Mouse (Mus musculus) splenic B cell, adult 2 months (primary cell): ENCODE measurements around the gene Ccr4.
A peak's percentile ranks its signal among the peaks of the same experiment; 100 is the strongest.

Source experiments
- DNase-seq: peaks from one replicate; pipeline ENCODE4 v3.0.0-alpha.2; 2011; ENCODE audit warnings: low read depth, low spot score
- H3K27me3 ChIP-seq: 2 replicates; pipeline ENCODE4 v1.6.1; 2012; ENCODE audit warnings: mild to moderate bottlenecking, low read length, moderate library complexity, mixed read lengths; ENCODE audit not compliant: control insufficient read depth, poor library complexity, insufficient read depth, severe bottlenecking
- H3K36me3 ChIP-seq: 2 replicates; pipeline ENCODE4 v1.6.1; 2012; ENCODE audit warnings: mild to moderate bottlenecking, low read length, moderate library complexity, mixed read lengths; ENCODE audit not compliant: control insufficient read depth, poor library complexity, insufficient read depth, severe bottlenecking

Gene Ccr4

GRCm38 (mm10) chr9:114507421-114507820, 2.7 kb upstream of the Ccr4 start:
- no peak for DNase-seq
- Histone ChIP-seq H3K36me3 (no peaks in the 10 kb centered on the region), H3K27me3 (no peaks in the 10 kb centered on the region)

GRCm38 (mm10) chr9:114506564-114506963, 1.8 kb upstream of the Ccr4 start:
- H3K36me3 ChIP-seq: no peaks in the 10 kb centered on the region
- no peak for DNase-seq
- H3K27me3 ChIP-seq: no peaks in the 10 kb centered on the region

DNA sequence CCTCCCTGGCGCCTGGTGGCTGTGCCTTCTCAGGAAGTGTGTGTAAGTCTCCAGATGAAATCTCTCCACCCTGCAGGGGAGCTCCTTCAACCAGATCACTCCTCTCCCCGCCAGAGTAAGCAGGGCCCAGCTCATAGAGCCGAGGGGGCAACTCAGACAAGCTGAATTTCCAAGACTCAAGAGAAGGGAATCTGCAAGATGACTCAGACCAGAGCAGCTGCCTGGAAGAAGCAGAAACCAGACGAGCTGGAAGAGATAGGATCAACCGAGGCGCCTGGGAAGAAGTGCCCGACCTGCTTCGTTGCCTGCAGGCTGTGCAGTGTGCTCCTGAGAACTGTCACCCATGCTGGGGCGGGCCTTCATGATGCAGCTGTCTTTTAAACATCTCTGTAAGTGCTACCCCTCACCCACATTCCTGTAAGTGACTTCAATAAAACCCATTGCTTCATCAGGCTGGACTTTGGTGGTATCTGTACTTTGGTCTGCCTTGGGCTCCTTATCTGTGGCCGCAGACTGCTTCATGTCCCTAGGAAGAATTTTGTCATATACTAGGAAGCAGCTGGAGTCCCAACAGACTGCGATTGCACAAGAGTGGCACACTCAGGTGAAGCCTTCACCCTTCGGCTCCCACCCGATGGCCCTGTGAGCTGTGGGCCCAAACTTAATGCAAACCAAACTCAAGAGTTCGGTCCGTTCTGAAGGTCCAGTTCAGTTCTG, 1.8 kb downstream of the Ccr4 start:
- Histone ChIP-seq H3K36me3 (no peaks in the 10 kb centered on the region), H3K27me3 (no peaks in the 10 kb centered on the region)
- DNase-seq: no peak

GRCm38 (mm10) chr9:114501913-114502312, 2.8 kb downstream of the Ccr4 start:
- no peak for DNase-seq
- H3K36me3 ChIP-seq: no peaks in the 10 kb centered on the region
- no peaks in the 10 kb centered on the region for H3K27me3 ChIP-seq

DNA sequence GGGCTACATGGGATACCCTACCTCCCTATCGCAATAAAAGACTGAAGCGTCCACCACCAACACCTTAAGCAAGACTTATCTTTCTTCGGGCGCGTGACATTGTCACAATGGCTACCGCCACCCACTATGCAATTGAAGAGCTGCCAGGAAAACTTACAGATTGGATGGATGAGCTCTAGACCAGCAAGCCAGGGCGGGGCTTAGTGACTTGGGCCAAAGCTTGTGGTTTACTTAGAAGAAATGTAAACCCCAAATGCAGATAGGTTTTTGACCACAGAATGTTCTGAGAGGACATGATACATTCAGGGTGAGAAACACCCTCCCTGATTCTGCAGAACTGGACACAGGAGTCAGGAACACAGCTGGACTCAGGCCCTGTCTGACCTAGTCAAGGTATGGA, 3.6 kb downstream of the Ccr4 start:
- no peaks in the 10 kb centered on the region for H3K27me3 ChIP-seq
- H3K36me3 ChIP-seq: no peaks in the 10 kb centered on the region
- no peak for DNase-seq

- H3K27me3 ChIP-seq: no peaks in the 10 kb centered on the region
- no peaks in the 10 kb centered on the region for H3K36me3 ChIP-seq
- peak; percentile 34 for DNase-seq
Measured at GRCm38 (mm10) chr9:114499783-114500515, 4.8 kb downstream of the Ccr4 start.

- peak; percentile 60 for DNase-seq
- H3K27me3 ChIP-seq: no peaks in the 10 kb centered on the region
- H3K36me3 ChIP-seq: no peaks in the 10 kb centered on the region
Measured at GRCm38 (mm10) chr9:114498218-114498617, 6.5 kb downstream of the Ccr4 start.

GRCm38 (mm10) chr9:114496469-114496868, 8.2 kb downstream of the Ccr4 start:
- no peaks in the 10 kb centered on the region for H3K27me3 ChIP-seq
- DNase-seq: no peak

GRCm38 (mm10) chr9:114487481-114488258, 17.0 kb downstream of the Ccr4 start:
- Histone ChIP-seq H3K36me3 (no peaks in the 10 kb centered on the region), H3K27me3 (no peaks in the 10 kb centered on the region)
- DNase-seq: no peak

More at GRCm38 (mm10) chr9:114496469-114496868, 8.2 kb downstream of the Ccr4 start:
- no peaks in the 10 kb centered on the region for H3K36me3 ChIP-seq

DNA sequence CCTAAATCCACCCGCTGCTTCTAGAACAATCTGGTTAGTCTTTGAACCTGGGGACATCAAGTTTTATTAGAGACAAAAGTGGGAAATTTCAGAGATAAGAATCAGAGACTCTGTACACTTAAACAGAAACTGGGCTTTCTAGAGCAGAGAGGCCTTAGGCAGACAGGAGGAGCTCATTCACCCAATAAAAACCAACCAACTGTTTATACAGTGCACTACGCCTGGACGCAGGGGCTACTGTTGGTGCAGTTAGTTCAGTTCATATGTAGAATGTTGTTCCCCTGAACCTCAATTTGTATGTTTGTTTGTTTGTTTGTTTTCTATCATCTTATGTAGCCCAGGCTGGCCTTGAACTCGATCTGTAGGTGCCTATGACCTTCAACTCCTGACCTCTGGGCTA, 17.9 kb downstream of the Ccr4 start:
- Histone ChIP-seq H3K36me3 (no peaks in the 10 kb centered on the region), H3K27me3 (no peaks in the 10 kb centered on the region; the same call in 1 of the 2 replicates)
- no peak for DNase-seq

DNA sequence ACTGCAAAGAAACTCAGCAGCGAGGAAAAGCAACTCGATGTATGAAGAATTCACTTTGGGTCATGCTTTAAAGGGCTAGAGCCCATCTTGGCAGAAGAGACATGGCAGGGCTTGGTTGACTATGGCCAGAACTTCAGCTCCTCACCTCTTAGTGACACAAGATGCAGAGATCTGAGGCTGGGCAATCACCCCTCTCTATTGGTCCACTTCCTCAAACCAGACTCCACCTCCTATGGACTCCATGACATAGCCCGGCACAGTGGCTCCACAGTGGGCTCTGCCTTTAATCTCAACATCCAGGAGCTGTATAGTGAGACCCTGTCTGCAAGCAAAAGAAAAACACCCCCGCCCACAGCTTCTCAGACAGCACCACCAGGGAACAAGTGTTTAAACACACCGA, 19.9 kb downstream of the Ccr4 start:
- Histone ChIP-seq H3K27me3 (no peaks in the 10 kb centered on the region; the same call in 1 of the 2 replicates), H3K36me3 (no peaks in the 10 kb centered on the region)
- DNase-seq: no peak

- no peaks in the 10 kb centered on the region; the same call in 1 of the 2 replicates for H3K27me3 ChIP-seq
- H3K36me3 ChIP-seq: no peaks in the 10 kb centered on the region
- no peak for DNase-seq
Measured at GRCm38 (mm10) chr9:114480940-114481339, 23.8 kb downstream of the Ccr4 start.

DNA sequence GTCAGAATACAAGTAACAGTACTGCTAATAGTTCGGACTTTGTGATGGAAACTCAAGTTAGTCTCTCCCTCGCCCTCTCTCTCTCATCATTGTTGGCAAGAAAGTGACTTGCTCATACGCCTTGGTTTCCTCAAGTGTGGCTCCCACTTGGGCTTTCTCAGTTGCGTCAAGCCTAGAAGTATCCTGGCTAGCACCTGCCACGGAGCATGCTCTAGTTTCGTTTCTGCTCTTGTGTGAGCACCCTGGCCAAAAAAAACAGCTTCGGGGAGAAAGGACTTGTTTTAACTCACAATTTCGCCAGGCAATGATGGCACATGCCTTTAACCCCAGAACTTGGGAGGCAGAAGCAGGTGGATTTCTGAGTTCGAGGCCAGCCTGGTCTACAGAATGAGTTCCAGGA, 27.7 kb downstream of the Ccr4 start:
- no peak for DNase-seq
- Histone ChIP-seq H3K27me3 (no peaks in the 10 kb centered on the region), H3K36me3 (no peaks in the 10 kb centered on the region)

DNA sequence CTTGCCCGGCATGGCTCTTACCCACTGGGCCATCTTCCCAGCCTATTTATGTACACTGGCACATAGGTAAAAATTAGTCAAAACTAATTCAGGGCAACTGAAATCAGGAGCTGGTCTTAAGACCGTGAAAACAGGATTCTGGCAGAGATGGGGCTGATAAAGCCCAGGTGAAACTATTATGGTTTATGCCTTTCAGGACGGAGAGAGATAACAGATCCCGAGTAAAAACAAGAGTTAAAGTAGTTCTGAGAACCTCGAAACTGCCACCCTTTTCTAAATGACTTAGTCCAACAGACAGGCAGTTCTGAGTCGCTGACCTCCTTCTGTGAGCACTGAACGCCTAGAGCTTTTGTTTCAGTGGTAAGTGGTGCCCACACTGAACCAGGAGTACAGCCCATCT, 32.8 kb downstream of the Ccr4 start:
- Histone ChIP-seq H3K27me3 (no peaks in the 10 kb centered on the region), H3K36me3 (no peaks in the 10 kb centered on the region)
- no peak for DNase-seq

GRCm38 (mm10) chr9:114468701-114469100, 36.0 kb downstream of the Ccr4 start:
- Histone ChIP-seq H3K27me3 (no peaks in the 10 kb centered on the region), H3K36me3 (peaks cover 2% of the 10 kb centered on the region)
- no peak for DNase-seq
